Mouse (Mus musculus) cerebellum, adult (tissue): ENCODE data around the gene Olfr600.
"Not testable (repeated sequence)": the region's sequence is repeated elsewhere in the genome, so short reads cannot be mapped to it uniquely, and the experiment has no call there.

Experiments
- ATAC-seq: cut with Nextera tagmentation; 2 replicates; pipeline ENCODE4 v1.9.2; 2017; ENCODE audit warnings: mild to moderate bottlenecking, moderate library complexity, mixed read lengths; ENCODE audit not compliant: insufficient number of reproducible peaks, low FRiP score, low TSS enrichment

The Olfr600 gene

GRCm38 (mm10) chr7:103349569-103349968, at the start of gene Olfr600:
Gene Olfr600, minus strand, starts transcription at chr7:103349669.
- ATAC-seq: no peak

GRCm38 (mm10) chr7:103398981-103399380, 49.5 kb upstream of the Olfr600 start:
- no peak for ATAC-seq

- ATAC-seq: no peak
Measured at GRCm38 (mm10) chr7:103397758-103398157, 48.3 kb upstream of the Olfr600 start.

- no peak for ATAC-seq
Measured at GRCm38 (mm10) chr7:103386077-103386476, 36.6 kb upstream of the Olfr600 start, which contains the start of gene Olfr603. Gene Olfr603, minus strand, starts transcription at chr7:103386177.

- ATAC-seq: no peak
Measured at GRCm38 (mm10) chr7:103362555-103362954, 13.1 kb upstream of the Olfr600 start, which contains the start of gene Olfr601. Gene Olfr601, minus strand, starts transcription at chr7:103362655.

GRCm38 (mm10) chr7:103335617-103336016, 13.9 kb downstream of the Olfr600 start, which contains the start of gene Olfr599:
Gene Olfr599, plus strand, starts transcription at chr7:103335917.
- no peak for ATAC-seq

- no peak for ATAC-seq
Measured at GRCm38 (mm10) chr7:103323268-103323667, 26.2 kb downstream of the Olfr600 start, which contains the start of gene Olfr598. Gene Olfr598, plus strand, starts transcription at chr7:103323568.

- not testable (repeated sequence) for ATAC-seq
Measured at GRCm38 (mm10) chr7:103316015-103316414, 33.5 kb downstream of the Olfr600 start, which contains the start of gene Olfr597. Gene Olfr597, plus strand, starts transcription at chr7:103316315.

GRCm38 (mm10) chr7:103305348-103305747, 44.1 kb downstream of the Olfr600 start, which contains the start of gene Olfr596:
Gene Olfr596, plus strand, starts transcription at chr7:103305648.
- not testable (repeated sequence) for ATAC-seq
